In the genomic region with DNA sequence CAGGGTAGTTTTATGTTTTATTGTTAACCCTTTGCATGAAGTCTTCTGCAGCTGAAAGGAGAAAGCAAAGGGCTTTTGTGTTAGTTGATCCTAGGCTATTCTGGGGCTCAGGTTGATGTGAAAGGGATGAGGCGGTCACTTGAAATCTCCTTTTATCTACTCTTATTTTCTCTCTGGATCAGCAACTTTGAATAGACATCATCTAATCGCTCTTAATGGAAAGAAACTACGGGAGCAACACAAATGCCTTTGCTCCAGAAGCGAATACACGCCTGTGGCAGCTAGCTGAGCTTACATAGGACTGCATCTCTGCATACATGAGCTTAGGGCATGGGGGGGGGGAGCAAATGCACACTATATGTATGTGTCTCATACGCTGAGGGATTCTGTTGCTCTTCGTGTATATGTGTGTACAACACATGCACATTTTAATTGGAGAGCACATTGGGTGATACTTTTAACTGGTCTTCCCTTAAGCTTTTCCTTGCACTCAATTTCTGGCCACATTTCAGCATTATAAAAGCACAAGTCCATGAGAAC, we compare ENCODE assay signal across 9 mouse cellular contexts. TPM values are rescaled to one million over a fixed set of nuclear protein-coding genes. Genes with fewer than 3 reads are reported as not detected.
DNase-seq lines count a peak whose midpoint lies in the region; ATAC-seq and TF ChIP-seq lines count a peak whose summit lies in the region.
"Had no signal": no experiment of that assay in that cellular context is flagged by ENCODE, and none has a peak within 500 bp of the region (broad histone marks: within the 10 kb centered on the region; RNA-seq: fewer than 3 reads in every experiment).

No protein-coding gene starts in this region.

- H3K27ac ChIP-seq in heart, embryonic 13.5 days (replicated peaks) = no peak overlapping the region
- H3K27ac ChIP-seq in forebrain, embryonic 15.5 days (replicated peaks) = peak overlapping the region; percentile 68
- H3K27ac ChIP-seq in midbrain, embryonic 16.5 days (ENCODE audit: low read length) = 0 out of 2 replicates have a peak overlapping the region, but pooled peaks have one; percentile 9

- H3K4me3 ChIP-seq in heart, embryonic 13.5 days = no peak overlapping the region
- H3K4me3 ChIP-seq in forebrain, embryonic 15.5 days = peak overlapping the region; percentile 4
- 0 out of 2 replicates have a peak overlapping the region, but pooled peaks have one; percentile 3 for H3K4me3 ChIP-seq in midbrain, embryonic 16.5 days (ENCODE audit: low read depth, low read length)
- H3K4me3 ChIP-seq: erythroblast, embryonic 14.5 days had no signal

- no peak overlapping the region for H3K9ac ChIP-seq in heart, embryonic 13.5 days
- peak overlapping the region; percentile 38 for H3K9ac ChIP-seq in forebrain, embryonic 15.5 days (replicated peaks)
- H3K9ac ChIP-seq in midbrain, embryonic 16.5 days (ENCODE audit: low read depth, low read length) = peak overlapping the region; percentile 41; the same call in 1 of the 2 replicates

- H3K27me3 ChIP-seq in heart, embryonic 13.5 days (replicated peaks) = peaks cover 67% of the 10 kb centered on the region
- no peaks in the 10 kb centered on the region for H3K27me3 ChIP-seq in forebrain, embryonic 15.5 days
- no peaks in the 10 kb centered on the region; the same call in 1 of the 2 replicates for H3K27me3 ChIP-seq in midbrain, embryonic 16.5 days (ENCODE audit: control insufficient read depth, insufficient read depth, low read depth, low read length)

- WGBS in heart, embryonic 13.5 days = 58% methylated on average over 7 of the region's 7 CpGs
- WGBS in forebrain, embryonic 15.5 days = 18% methylated on average over 7 of the region's 7 CpGs
- 18% methylated on average over 7 of the region's 7 CpGs for WGBS in midbrain, embryonic 16.5 days

- H3K36me3 ChIP-seq in heart, embryonic 13.5 days = no peaks in the 10 kb centered on the region
- H3K36me3 ChIP-seq in forebrain, embryonic 15.5 days = no peaks in the 10 kb centered on the region
- no peaks in the 10 kb centered on the region for H3K36me3 ChIP-seq in midbrain, embryonic 16.5 days (ENCODE audit: control insufficient read depth, insufficient read depth, low read length)

- no peak for TF ChIP-seq CTCF in brain, embryonic 14.5 days (IDR thresholded peaks at IDR 0.05; ENCODE audit: borderline replicate concordance, extremely low read depth, insufficient read depth, insufficient read length)

- intact Hi-C loops in heart, postnatal 25 days (cut with DNase I) = loop anchor here (10.0 kb wide), 3 partner anchors 342 to 1162 kb away; a partner anchor contains a TSS
- intact Hi-C loops in gastrocnemius, postnatal 36 days (cut with DNase I) = no loop called here

- H3K9me3 ChIP-seq in heart, embryonic 13.5 days = no peaks in the 10 kb centered on the region
- H3K9me3 ChIP-seq in forebrain, embryonic 15.5 days = no peaks in the 10 kb centered on the region
- H3K9me3 ChIP-seq in midbrain, embryonic 16.5 days (replicated peaks; ENCODE audit: control insufficient read depth, low read length, poor library complexity, severe bottlenecking) = no peaks in the 10 kb centered on the region

- no peak for TF ChIP-seq POLR2A in brain, embryonic 14.5 days (IDR thresholded peaks at IDR 0.05; ENCODE audit: borderline replicate concordance, extremely low read depth, insufficient read depth, insufficient read length, poor library complexity, severe bottlenecking)

- H3K4me1 ChIP-seq in heart, embryonic 13.5 days = peaks cover 19% of the 10 kb centered on the region
- peaks cover 57% of the 10 kb centered on the region for H3K4me1 ChIP-seq in forebrain, embryonic 15.5 days
- peaks cover 29% of the 10 kb centered on the region for H3K4me1 ChIP-seq in midbrain, embryonic 16.5 days (ENCODE audit: control insufficient read depth, insufficient read depth, low read length)

- DNase-seq in heart, postnatal 25 days (ENCODE audit: low spot score) = no peak
- peak; percentile 75 for DNase-seq in brain, embryonic 14.5 days (ENCODE audit: low read depth)
- no peak for DNase-seq in cerebellum, postnatal 25 days
- DNase-seq in gastrocnemius, postnatal 36 days = no peak

- ATAC-seq in heart, embryonic 13.5 days (ENCODE audit: extremely low read depth, insufficient number of reproducible peaks, low FRiP score, low TSS enrichment) = no peak
- no peak for ATAC-seq in forebrain, embryonic 15.5 days (replicated peaks)
- ATAC-seq in midbrain, embryonic 16.5 days = no peak
- no peak for ATAC-seq in granulocyte monocyte progenitor cell, adult 5-6 weeks (replicated peaks; ENCODE audit: poor library complexity, severe bottlenecking)

- peak overlapping the region; percentile 35 for H3K4me2 ChIP-seq in heart, embryonic 13.5 days
- H3K4me2 ChIP-seq in forebrain, embryonic 15.5 days (replicated peaks) = peak overlapping the region; percentile 60
- H3K4me2 ChIP-seq in midbrain, embryonic 16.5 days (ENCODE audit: low read length) = peak overlapping the region; percentile 35

RNA-seq across cellular contexts. Expression of a gene that starts 7.4 kb away (rescaled TPM):
- polyA plus RNA-seq in heart, embryonic 13.5 days (2015; fragmentation: Nextera tagmentation; extraction: Ambion mirVana) = 4.1 and 4.6 TPM in 2 replicates
- total RNA-seq in heart, postnatal 25 days (2021) = 1 to 10 TPM; 2.3 to 2.9 TPM
- 465 and 624 TPM in 2 replicates for polyA plus RNA-seq in brain, embryonic 14.5 days (2012; rRNA removed)
- 77.7 and 88.5 TPM in 2 replicates for polyA plus RNA-seq in forebrain, embryonic 15.5 days (2015; fragmentation: Nextera tagmentation; extraction: Ambion mirVana)
- polyA plus RNA-seq in midbrain, embryonic 16.5 days (2015; fragmentation: Nextera tagmentation; extraction: Ambion mirVana) = 46.0 and 64.0 TPM in 2 replicates
- total RNA-seq in granulocyte monocyte progenitor cell, adult 5-6 weeks (2014; fragmentation: Nextera tagmentation) = not detected in 2 replicates
- total RNA-seq in granulocyte monocyte progenitor cell, adult 5-6 weeks (2017) = not detected in 2 replicates
- under 1 TPM; 0.31 to 0.69 TPM for total RNA-seq in gastrocnemius, postnatal 36 days (2021)
- polyA plus RNA-seq: erythroblast, embryonic 14.5 days had no signal
